26 mouse cellular contexts compared by ENCODE assay signal in the genomic region with DNA sequence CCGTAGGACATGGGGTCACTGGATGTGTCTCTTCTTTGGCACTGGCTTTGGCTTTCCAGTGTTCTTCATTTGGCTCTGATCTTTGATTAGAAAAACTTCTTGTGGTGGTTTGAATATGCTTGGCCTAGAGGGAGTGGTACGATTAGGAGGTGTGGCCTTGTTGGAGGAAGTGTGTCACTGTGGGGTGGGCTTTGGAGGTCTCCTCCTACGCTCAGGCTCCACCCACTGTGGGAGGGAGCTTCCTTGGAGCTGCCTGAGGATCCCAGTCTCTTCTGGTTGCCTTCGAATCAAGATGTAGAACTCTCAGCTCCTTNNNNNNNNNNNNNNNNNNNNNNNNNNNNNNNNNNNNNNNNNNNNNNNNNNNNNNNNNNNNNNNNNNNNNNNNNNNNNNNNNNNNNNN. TPM values are rescaled to one million over a fixed set of nuclear protein-coding genes. Genes with fewer than 3 reads are reported as not detected.
A peak's percentile ranks its signal among the peaks of the same experiment; 100 is the strongest.
DNase-seq lines count a peak whose midpoint lies in the region; ATAC-seq and TF ChIP-seq lines count a peak whose summit lies in the region.
"Had no signal": no experiment of that assay in that cellular context is flagged by ENCODE, and none has a peak within 500 bp of the region (broad histone marks: within the 10 kb centered on the region; RNA-seq: fewer than 3 reads in every experiment).

No protein-coding gene starts in this region.

- DNase-seq in midbrain, embryonic 11.5 days (ENCODE audit: low spot score, missing footprints): peak; percentile 76
- no peak for DNase-seq in midbrain, postnatal 0 days (ENCODE audit: low spot score)
- DNase-seq in ES-CJ7 (ENCODE audit: low read depth, low spot score): peak; percentile 39
- peak; percentile 84 for DNase-seq in R1 (ENCODE audit: low read depth, low spot score)
- no peak for DNase-seq in testis, postnatal 10 days (ENCODE audit: low spot score)
- no peak for DNase-seq in frontal cortex, adult 2 months (ENCODE audit: extremely low spot score in 1 of 2, low spot score in 1 of 2)
- no peak for DNase-seq in left cerebral cortex, adult 9 months (ENCODE audit: low spot score in 2 of 2)
- DNase-seq: adrenal gland, adult 8-10 months; adrenal gland, postnatal 36 days; cerebellum, adult 8-10 months; cerebellum, postnatal 14 days; gastrocnemius, postnatal 10 days; heart, adult 18-20 months; heart, postnatal 10 days; heart, postnatal 4 days; kidney, adult 11 months had no signal

- no peaks in the 10 kb centered on the region for H3K9me3 ChIP-seq in midbrain, embryonic 11.5 days (ENCODE audit: control insufficient read depth, low read length)
- H3K9me3 ChIP-seq in midbrain, postnatal 0 days (ENCODE audit: low read length): no peaks in the 10 kb centered on the region
- H3K9me3 ChIP-seq: embryonic facial prominence, embryonic 13.5 days; G1E; heart, embryonic 10.5 days; hindbrain, embryonic 13.5 days had no signal

- 88% methylated on average over 4 of the region's 4 CpGs for WGBS in midbrain, embryonic 11.5 days
- 84% methylated on average over 4 of the region's 4 CpGs for WGBS in midbrain, postnatal 0 days

- H3K36me3 ChIP-seq in midbrain, embryonic 11.5 days (ENCODE audit: control insufficient read depth, insufficient read depth, low read length): no peaks in the 10 kb centered on the region
- H3K36me3 ChIP-seq in midbrain, postnatal 0 days (ENCODE audit: insufficient read depth, low read length): no peaks in the 10 kb centered on the region
- H3K36me3 ChIP-seq: embryonic facial prominence, embryonic 13.5 days; G1E; heart, embryonic 10.5 days; hindbrain, embryonic 13.5 days had no signal

- no peaks in the 10 kb centered on the region for H3K4me1 ChIP-seq in midbrain, embryonic 11.5 days (ENCODE audit: control insufficient read depth, insufficient read depth, low read length)
- no peaks in the 10 kb centered on the region for H3K4me1 ChIP-seq in midbrain, postnatal 0 days (ENCODE audit: insufficient read depth, low read length)
- H3K4me1 ChIP-seq: embryonic facial prominence, embryonic 13.5 days; heart, embryonic 10.5 days; hindbrain, embryonic 13.5 days had no signal

- TF ChIP-seq CTCF in midbrain, postnatal 0 days (IDR thresholded peaks at IDR 0.05): no peak

- no peak overlapping the region for H3K4me2 ChIP-seq in midbrain, embryonic 11.5 days
- no peak overlapping the region for H3K4me2 ChIP-seq in midbrain, postnatal 0 days (ENCODE audit: low read depth, low read length, poor library complexity, severe bottlenecking)
- H3K4me2 ChIP-seq: embryonic facial prominence, embryonic 13.5 days; hindbrain, embryonic 13.5 days had no signal

- no peak overlapping the region for H3K9ac ChIP-seq in midbrain, embryonic 11.5 days (ENCODE audit: low read length)
- no peak overlapping the region for H3K9ac ChIP-seq in midbrain, postnatal 0 days (replicated peaks; ENCODE audit: low read length, poor library complexity, severe bottlenecking)
- H3K9ac ChIP-seq: embryonic facial prominence, embryonic 13.5 days; hindbrain, embryonic 13.5 days had no signal

- no peak overlapping the region for H3K4me3 ChIP-seq in midbrain, embryonic 11.5 days (ENCODE audit: low read depth, low read length)
- no peak overlapping the region for H3K4me3 ChIP-seq in midbrain, postnatal 0 days (ENCODE audit: low read depth, low read length)
- H3K4me3 ChIP-seq: embryonic facial prominence, embryonic 13.5 days; heart, embryonic 10.5 days; hindbrain, embryonic 13.5 days had no signal

- H3K27ac ChIP-seq in midbrain, embryonic 11.5 days (ENCODE audit: low read depth, low read length): no peak overlapping the region
- no peak overlapping the region for H3K27ac ChIP-seq in midbrain, postnatal 0 days (ENCODE audit: low read depth, low read length)
- H3K27ac ChIP-seq: embryonic facial prominence, embryonic 13.5 days; heart, embryonic 10.5 days; hindbrain, embryonic 13.5 days; hindbrain, postnatal 0 days had no signal

- no peak for ATAC-seq in midbrain, embryonic 11.5 days (ENCODE audit: low FRiP score)
- no peak for ATAC-seq in midbrain, postnatal 0 days (ENCODE audit: low FRiP score)
- ATAC-seq: forebrain, embryonic 14.5 days; hindbrain, postnatal 0 days; Patski had no signal

- H3K27me3 ChIP-seq in midbrain, embryonic 11.5 days (ENCODE audit: control insufficient read depth, insufficient read depth, low read length): no peaks in the 10 kb centered on the region
- no peaks in the 10 kb centered on the region for H3K27me3 ChIP-seq in midbrain, postnatal 0 days (ENCODE audit: insufficient read depth, low read length)
- H3K27me3 ChIP-seq: embryonic facial prominence, embryonic 13.5 days; hindbrain, embryonic 13.5 days; Patski had no signal

RNA-seq across cellular contexts. Expression of a gene that starts 13.8 kb away (rescaled TPM):
- 0.08 TPM in 1 of 2 replicates, not detected in the other for polyA plus RNA-seq in midbrain, embryonic 11.5 days (2014; fragmentation: Nextera tagmentation; extraction: Ambion mirVana)
- not detected in 2 replicates for total RNA-seq in midbrain, postnatal 0 days (2014; rRNA removed)
- 0.15 and 0.16 TPM in 2 replicates for polyA plus RNA-seq in midbrain, postnatal 0 days (2015; fragmentation: Nextera tagmentation; extraction: Ambion mirVana)
- polyA plus RNA-seq in frontal cortex, adult 2 months (2012; rRNA removed): not detected in 2 replicates
- total RNA-seq: adrenal gland, adult 8-10 months; adrenal gland, postnatal 36 days; common myeloid progenitor, adult 5-6 weeks; gastrocnemius, postnatal 10 days; gastrocnemius, postnatal 4 days; heart, postnatal 10 days; heart, postnatal 4 days; hindbrain, postnatal 0 days had no signal
- polyA plus RNA-seq: C2C12; embryonic facial prominence, embryonic 13.5 days; forebrain, embryonic 14.5 days; G1E; heart, embryonic 10.5 days; Patski had no signal

RNA-seq across cellular contexts. Expression of a gene that starts 35.6 kb away (rescaled TPM):
- 87.3 and 91.8 TPM in 2 replicates for polyA plus RNA-seq in midbrain, embryonic 11.5 days (2014; fragmentation: Nextera tagmentation; extraction: Ambion mirVana)
- total RNA-seq in midbrain, postnatal 0 days (2014; rRNA removed): 49.6 and 55.7 TPM in 2 replicates
- polyA plus RNA-seq in midbrain, postnatal 0 days (2015; fragmentation: Nextera tagmentation; extraction: Ambion mirVana): 97.9 and 109 TPM in 2 replicates
- 30.6 and 33.1 TPM in 2 replicates for polyA plus RNA-seq in frontal cortex, adult 2 months (2012; rRNA removed)

Comparison
In these comparisons a context has a peak if more than half of its experiments do, and no peak if none do; other contexts are left out.
1. DNase-seq: peak in midbrain, embryonic 11.5 days (single experiment), ES-CJ7 (single experiment) and R1 (single experiment); none in midbrain, postnatal 0 days (single experiment), testis, postnatal 10 days (single experiment), frontal cortex, adult 2 months (0 of 2) and left cerebral cortex, adult 9 months (0 of 2).